Mouse (Mus musculus) heart, postnatal 14 days (tissue): ENCODE data around the gene Dok3. TPM values are rescaled to one million over a fixed set of nuclear protein-coding genes. Genes with fewer than 3 reads are reported as not detected.

ENCODE experiments used
- DNase-seq, 2 experiments: peaks; one replicate each; pipeline ENCODE4 v3.0.0; 2021 to 2022
- intact Hi-C: fragments of 180-260 bp; cut with DNase I; formaldehyde crosslinking; loops from one replicate; pipeline ENCODE4 v1.15.1; 2025
- total RNA-seq, 2 experiments: library from RNA; stranded (reverse); gene quantifications; 2 replicates each; pipeline ENCODE4 v1.2.3; 2021

The Dok3 gene
- total RNA-seq, 2 experiments from 2014 or later: 1.9 to 2.3 TPM

- DNase-seq: no peak
- intact Hi-C loops: no loop called here
These were observed 14.4 kb upstream of the Dok3 start for GRCm38 (mm10) chr13:55543447-55543846.

GRCm38 (mm10) chr13:55542891-55543290, 13.8 kb upstream of the Dok3 start:
- intact Hi-C loops: no loop called here
- DNase-seq: no peak

GRCm38 (mm10) chr13:55540933-55541332, 11.8 kb upstream of the Dok3 start:
- intact Hi-C loops: no loop called here
- DNase-seq: peak in 1 of 2 experiments; percentile 45

GRCm38 (mm10) chr13:55536194-55537175, 7.4 kb upstream of the Dok3 start, which contains the start of gene Ddx41:
Gene Ddx41 (minus strand): TSS chr13:55536658.
- DNase-seq: peak; percentile 99
- intact Hi-C loops: no loop called here

GRCm38 (mm10) chr13:55535796-55536193, 6.7 kb upstream of the Dok3 start:
- intact Hi-C loops: no loop called here
- no peak for DNase-seq

- DNase-seq: no peak
- intact Hi-C loops: no loop called here
These were observed 6.1 kb upstream of the Dok3 start for GRCm38 (mm10) chr13:55535191-55535590.

GRCm38 (mm10) chr13:55527834-55528772, 993 bp downstream of the Dok3 start:
- DNase-seq: no peak

GRCm38 (mm10) chr13:55527212-55527611, 1.9 kb downstream of the Dok3 start:
- no peak for DNase-seq
- intact Hi-C loops: no loop called here

More at GRCm38 (mm10) chr13:55527834-55528772, 993 bp downstream of the Dok3 start:
- intact Hi-C loops: no loop called here

GRCm38 (mm10) chr13:55525733-55526553, 3.2 kb downstream of the Dok3 start:
- intact Hi-C loops: no loop called here
- no peak for DNase-seq

GRCm38 (mm10) chr13:55523951-55524600, 5.0 kb downstream of the Dok3 start:
- DNase-seq: no peak
- intact Hi-C loops: no loop called here

GRCm38 (mm10) chr13:55523278-55523677, 5.8 kb downstream of the Dok3 start:
- intact Hi-C loops: no loop called here
- peak; percentile 52 to 63 for DNase-seq

GRCm38 (mm10) chr13:55522730-55523129, 6.4 kb downstream of the Dok3 start:
- intact Hi-C loops: no loop called here
- peak in 1 of 2 experiments; percentile 38 for DNase-seq

GRCm38 (mm10) chr13:55519606-55520005, 9.5 kb downstream of the Dok3 start:
- intact Hi-C loops: no loop called here
- DNase-seq: no peak

- intact Hi-C loops: loop anchor here (1.0 kb wide), 1 partner anchor 112 kb away; no protein-coding TSS in a partner anchor
- peak; percentile 91 to 94 for DNase-seq
These were observed 12.1 kb downstream of the Dok3 start for GRCm38 (mm10) chr13:55516955-55517354.

GRCm38 (mm10) chr13:55513828-55514227, 15.3 kb downstream of the Dok3 start:
- intact Hi-C loops: loop anchor here (1.0 to 2.0 kb wide), 3 partner anchors 35 to 95 kb away; no protein-coding TSS in a partner anchor
- DNase-seq: no peak

GRCm38 (mm10) chr13:55513111-55513748, 15.9 kb downstream of the Dok3 start, which contains the start of gene Pdlim7:
Gene Pdlim7 (minus strand): TSS chr13:55513676.
- intact Hi-C loops: loop anchor here (1.0 to 2.0 kb wide), 2 partner anchors 40 to 94 kb away; no protein-coding TSS in a partner anchor
- DNase-seq: peak; percentile 95

GRCm38 (mm10) chr13:55512379-55513031, 16.6 kb downstream of the Dok3 start:
- intact Hi-C loops: loop anchor here (1.0 to 2.0 kb wide), 2 partner anchors 40 to 93 kb away; no protein-coding TSS in a partner anchor

GRCm38 (mm10) chr13:55511492-55511861, 17.6 kb downstream of the Dok3 start:
- intact Hi-C loops: no loop called here
- DNase-seq: no peak

More at GRCm38 (mm10) chr13:55512379-55513031, 16.6 kb downstream of the Dok3 start:
- DNase-seq: peak; percentile 64 to 68
